Comparison of ENCODE assay signal across 14 mouse cellular contexts in genomic region chr7:123396900-123397299, GRCm38 (mm10).
"Had no signal": no experiment of that assay in that cellular context is flagged by ENCODE, and none has a peak within 500 bp of the region (broad histone marks: within the 10 kb centered on the region; RNA-seq: fewer than 3 reads in every experiment).

No protein-coding gene starts in this region.

- H3K27me3 ChIP-seq: limb, embryonic 12.5 days; liver, embryonic 13.5 days; lung, embryonic 15.5 days; midbrain, embryonic 13.5 days; neural tube, embryonic 15.5 days had no signal

- DNase-seq: kidney, postnatal 36 days; liver; liver, embryonic 13.5 days; liver, postnatal 0 days; lung, postnatal 14 days; right cerebral cortex, adult 18-20 months; right cerebral cortex, postnatal 25 days; thymus, adult 18-20 months; thymus, postnatal 14 days had no signal

- H3K27ac ChIP-seq: kidney, postnatal 0 days; limb, embryonic 12.5 days; liver, embryonic 13.5 days; lung, embryonic 15.5 days; midbrain, embryonic 13.5 days; neural tube, embryonic 15.5 days had no signal

- H3K4me3 ChIP-seq: limb, embryonic 12.5 days; liver, embryonic 13.5 days; lung, embryonic 15.5 days; midbrain, embryonic 13.5 days; neural tube, embryonic 15.5 days had no signal

- H3K4me1 ChIP-seq: limb, embryonic 12.5 days; lung, embryonic 15.5 days had no signal
